Mouse (Mus musculus): ENCODE measurements around the gene Zfp961.

Zfp961 gene

DNA sequence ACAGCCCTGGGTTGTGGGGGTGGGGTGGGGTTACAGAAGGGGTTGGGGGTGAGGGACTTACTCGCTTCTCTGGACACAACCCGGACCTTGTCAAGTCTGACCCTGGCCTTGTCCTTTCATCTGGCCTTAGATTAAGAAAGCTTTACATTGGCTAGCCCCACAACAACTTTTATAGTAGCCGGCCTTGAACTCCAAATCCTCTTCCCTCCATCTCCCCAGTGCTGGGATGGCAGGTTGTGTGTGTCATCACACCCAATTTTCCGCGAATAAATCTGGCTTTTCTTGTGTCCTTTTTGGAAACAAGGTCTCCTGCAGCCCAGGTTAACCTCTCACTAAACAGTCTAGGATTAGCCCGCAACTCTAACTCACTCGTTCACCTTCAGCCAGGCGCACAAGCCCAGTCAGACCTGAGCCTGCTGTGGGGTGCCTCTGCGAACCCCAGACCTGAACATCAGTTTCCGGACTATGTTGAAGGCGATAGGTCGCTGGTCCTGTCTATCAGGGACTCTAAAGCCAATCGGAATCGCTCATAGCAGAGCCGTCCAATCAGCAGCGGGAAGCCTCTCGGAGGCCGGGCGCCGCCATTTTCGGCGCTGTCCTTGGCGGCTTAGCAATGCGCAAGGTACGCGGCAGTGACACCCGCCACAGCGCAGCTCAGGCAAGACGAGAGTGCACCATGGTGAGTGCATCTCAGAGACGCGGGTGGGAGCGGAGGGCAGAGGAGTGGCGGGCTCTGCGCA is at the start of gene Zfp961:
TSS of gene Zfp961 (plus strand) at position 557 of the 740 bp plus-strand sequence.
- peak; percentile 100 for DNase-seq

DNA sequence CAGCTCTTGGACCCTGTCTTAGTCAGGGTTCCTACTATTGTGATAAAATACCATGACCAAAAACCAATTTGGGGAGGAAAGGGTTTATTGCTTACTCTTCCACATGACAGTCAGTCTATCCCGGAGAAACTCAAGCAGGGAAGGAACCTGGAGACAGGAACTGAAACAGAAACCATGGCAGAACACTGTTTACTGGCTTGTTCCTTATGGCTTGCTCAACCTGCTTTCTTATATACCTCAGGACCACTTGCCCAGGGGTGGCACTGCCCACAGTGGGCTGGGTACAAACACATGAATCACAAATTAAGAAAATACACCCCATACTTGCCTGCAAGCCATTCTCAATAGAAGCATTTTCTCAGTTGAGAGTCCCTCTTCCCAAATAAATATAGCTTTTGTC is 47.8 kb upstream of the Zfp961 start:
- DNase-seq: peak; percentile 70

DNA sequence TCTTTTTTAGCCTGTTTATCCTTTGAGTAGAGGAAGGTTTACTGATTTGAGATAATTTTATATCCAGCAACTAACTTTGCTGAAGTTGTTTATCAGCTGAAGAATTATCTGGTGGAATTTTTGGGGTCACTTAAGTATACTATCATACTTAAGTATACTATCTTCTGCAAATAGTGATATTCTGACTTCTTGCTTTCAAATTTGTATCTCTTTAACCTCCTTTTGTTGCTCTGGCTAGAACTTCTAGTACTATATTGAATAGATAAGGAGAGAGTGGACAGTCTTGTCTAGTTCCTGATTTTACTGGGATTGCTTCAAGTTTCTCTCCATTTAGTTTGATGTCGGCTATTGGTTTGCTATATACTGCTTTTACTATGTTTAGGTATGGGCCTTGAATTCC is 44.0 kb upstream of the Zfp961 start:
- DNase-seq: no peak

DNA sequence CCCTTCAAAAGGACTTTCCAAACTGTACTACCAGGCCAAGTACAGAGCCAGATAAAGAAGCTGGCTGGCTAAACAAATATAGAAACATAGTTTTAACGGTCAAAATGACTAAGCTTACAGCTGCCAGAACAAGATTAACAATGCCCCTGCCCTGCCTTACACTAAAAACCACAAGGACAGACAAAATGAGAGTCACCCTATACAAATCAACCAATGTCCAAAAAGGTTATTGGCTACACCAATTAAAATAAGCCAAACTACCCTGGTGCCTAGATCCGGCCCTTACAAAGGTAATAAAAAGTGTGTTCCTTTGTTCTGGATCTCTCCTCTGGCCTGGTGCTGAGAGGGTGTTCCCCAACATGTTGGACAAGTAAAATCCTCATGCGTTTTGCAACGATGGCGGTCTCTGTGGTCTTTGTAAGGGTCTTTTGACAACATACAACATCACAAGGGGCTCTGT is 43.0 kb upstream of the Zfp961 start:
- peak; percentile 88 for DNase-seq

GRCm38 (mm10) chr8:71908309-71909261 is 42.3 kb upstream of the Zfp961 start, which contains the start of the genes Zfp882 and Zfp617:
Gene Zfp882, plus strand, starts transcription at chr8:71908608.
Gene Zfp617, plus strand, starts transcription at chr8:71908635.
- DNase-seq: peak; percentile 99

GRCm38 (mm10) chr8:71912286-71912685 is 38.6 kb upstream of the Zfp961 start:
- DNase-seq: peak; percentile 57

GRCm38 (mm10) chr8:71922567-71923401 is 28.1 kb upstream of the Zfp961 start:
- peak; percentile 100 for DNase-seq

DNA sequence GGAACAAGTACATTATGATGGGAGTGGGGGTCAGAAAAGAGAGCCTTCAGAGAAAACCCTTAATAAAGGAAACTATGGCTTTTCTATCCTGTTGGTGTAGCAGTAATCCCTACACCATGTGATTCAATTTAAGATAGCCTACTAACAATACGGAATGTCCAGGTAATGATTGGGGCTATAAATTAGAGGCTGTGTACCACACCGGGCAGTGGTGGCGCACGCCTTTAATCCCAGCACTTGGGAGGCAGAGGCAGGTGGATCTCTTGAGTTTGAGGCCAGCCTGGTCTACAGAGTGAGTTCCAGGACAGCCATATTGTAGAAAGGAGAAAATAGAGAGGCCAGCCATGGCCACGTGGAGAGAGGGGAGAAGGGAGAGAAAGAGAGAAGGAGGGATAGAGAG is 25.0 kb upstream of the Zfp961 start:
- DNase-seq: peak; percentile 55

DNA sequence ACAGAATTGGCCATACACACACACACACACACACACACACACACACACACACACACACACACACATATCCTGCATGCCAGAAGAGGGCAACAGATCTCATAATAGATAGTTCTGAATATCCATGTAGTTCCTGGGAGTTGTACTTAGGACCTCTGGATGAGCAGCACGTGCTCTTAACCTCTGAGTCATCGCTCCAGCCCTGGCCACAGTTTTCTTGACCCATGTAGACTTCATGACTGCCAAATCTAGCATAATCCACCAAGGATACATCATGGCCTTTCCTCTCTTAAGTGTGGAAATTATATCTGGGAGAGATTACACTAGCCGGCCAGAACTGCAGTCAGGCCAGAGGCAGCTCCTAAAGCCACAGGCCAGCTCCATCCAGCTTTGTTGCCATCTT is 24.3 kb upstream of the Zfp961 start:
- peak; percentile 41 for DNase-seq

- no peak for DNase-seq
Measured at GRCm38 (mm10) chr8:71927779-71928178, 23.1 kb upstream of the Zfp961 start.

- peak; percentile 25 for DNase-seq
Measured at GRCm38 (mm10) chr8:71938037-71938436, 12.8 kb upstream of the Zfp961 start.

GRCm38 (mm10) chr8:71940293-71941208 is 10.3 kb upstream of the Zfp961 start:
- peak; percentile 78 for DNase-seq

GRCm38 (mm10) chr8:71941776-71942175 is 9.1 kb upstream of the Zfp961 start:
- peak; percentile 45 for DNase-seq

- peak; percentile 53 for DNase-seq
Measured at GRCm38 (mm10) chr8:71948624-71949023, 2.2 kb upstream of the Zfp961 start.

DNA sequence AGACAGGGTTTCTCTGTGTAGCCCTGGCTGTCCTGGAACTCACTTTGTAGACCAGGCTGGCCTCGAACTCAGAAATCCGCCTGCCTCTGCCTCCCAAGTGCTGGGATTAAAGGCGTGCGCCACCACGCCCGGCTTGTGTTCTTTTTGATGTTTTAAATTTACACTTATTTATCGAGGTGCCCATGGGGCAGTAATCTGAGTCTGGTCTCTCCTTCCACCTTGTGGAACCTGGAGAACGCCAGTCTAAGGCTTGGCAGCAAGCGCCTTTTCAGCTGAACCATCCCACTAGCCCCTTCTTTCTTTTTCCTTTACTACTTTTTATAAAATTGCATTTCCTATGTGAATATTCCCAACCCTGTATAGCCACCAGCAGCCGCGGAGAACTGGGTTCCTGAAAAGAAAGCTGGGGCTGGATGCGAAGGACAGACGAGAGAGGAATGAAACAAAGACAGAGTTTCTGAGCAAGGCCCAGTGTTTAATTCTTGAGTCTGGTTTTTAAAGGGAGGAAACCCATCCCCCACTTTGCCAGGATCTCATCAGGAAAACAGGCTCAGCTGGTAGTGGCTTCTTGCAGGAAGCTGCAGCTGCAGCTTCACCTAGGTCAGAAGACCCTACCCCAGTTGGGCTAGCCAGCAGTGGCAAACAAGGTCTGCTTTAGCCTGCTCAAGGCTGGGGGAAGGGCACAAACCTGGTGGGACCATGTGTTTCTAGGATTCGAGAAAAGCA is 761 bp downstream of the Zfp961 start:
- peak; percentile 78 for DNase-seq

GRCm38 (mm10) chr8:71952489-71952888 is 1.7 kb downstream of the Zfp961 start:
- DNase-seq: peak; percentile 53

GRCm38 (mm10) chr8:71952961-71953700 is 2.3 kb downstream of the Zfp961 start:
- peak; percentile 70 for DNase-seq

GRCm38 (mm10) chr8:71954666-71955065 is 3.8 kb downstream of the Zfp961 start:
- DNase-seq: peak; percentile 64

GRCm38 (mm10) chr8:71960483-71960882 is 9.6 kb downstream of the Zfp961 start:
- DNase-seq: peak; percentile 34

DNA sequence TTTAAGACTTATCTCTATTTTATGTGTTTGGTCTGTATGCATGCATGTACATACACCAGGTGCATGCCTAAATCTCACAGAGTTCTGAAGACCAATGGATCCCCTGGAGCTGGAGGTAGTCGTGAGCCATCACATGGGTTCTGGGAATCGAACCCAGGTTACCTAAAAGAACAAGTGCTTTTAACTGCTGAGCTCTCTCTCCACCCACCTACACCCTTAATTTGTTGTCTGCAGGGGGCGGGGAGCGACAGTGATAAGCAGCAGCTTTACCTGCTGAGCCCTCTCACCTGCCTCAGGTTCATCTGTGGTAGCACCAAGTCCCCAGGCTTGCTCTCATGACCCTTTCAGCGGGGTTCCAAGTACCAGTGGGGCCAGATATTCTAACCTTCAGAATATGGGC is 11.0 kb downstream of the Zfp961 start:
- DNase-seq: peak; percentile 72
